Mouse (Mus musculus) lung, adult 2 months (tissue): ENCODE results near the gene Gemin7.

Source experiments
- CTCF ChIP-seq: fragments of 200-500 bp; IDR thresholded peaks from 2 replicates; pipeline ENCODE4 v1.5.1; 2011; ENCODE audit warnings: mild to moderate bottlenecking, low read length, control low read depth; ENCODE audit not compliant: insufficient read depth
- POLR2A ChIP-seq: fragments of 200-500 bp; IDR thresholded peaks from 2 replicates; pipeline ENCODE4 v1.6.1; 2011; ENCODE audit warnings: low read depth, mild to moderate bottlenecking, control low read depth, low read length, borderline replicate concordance; ENCODE audit errors: extremely low read depth

DNA sequence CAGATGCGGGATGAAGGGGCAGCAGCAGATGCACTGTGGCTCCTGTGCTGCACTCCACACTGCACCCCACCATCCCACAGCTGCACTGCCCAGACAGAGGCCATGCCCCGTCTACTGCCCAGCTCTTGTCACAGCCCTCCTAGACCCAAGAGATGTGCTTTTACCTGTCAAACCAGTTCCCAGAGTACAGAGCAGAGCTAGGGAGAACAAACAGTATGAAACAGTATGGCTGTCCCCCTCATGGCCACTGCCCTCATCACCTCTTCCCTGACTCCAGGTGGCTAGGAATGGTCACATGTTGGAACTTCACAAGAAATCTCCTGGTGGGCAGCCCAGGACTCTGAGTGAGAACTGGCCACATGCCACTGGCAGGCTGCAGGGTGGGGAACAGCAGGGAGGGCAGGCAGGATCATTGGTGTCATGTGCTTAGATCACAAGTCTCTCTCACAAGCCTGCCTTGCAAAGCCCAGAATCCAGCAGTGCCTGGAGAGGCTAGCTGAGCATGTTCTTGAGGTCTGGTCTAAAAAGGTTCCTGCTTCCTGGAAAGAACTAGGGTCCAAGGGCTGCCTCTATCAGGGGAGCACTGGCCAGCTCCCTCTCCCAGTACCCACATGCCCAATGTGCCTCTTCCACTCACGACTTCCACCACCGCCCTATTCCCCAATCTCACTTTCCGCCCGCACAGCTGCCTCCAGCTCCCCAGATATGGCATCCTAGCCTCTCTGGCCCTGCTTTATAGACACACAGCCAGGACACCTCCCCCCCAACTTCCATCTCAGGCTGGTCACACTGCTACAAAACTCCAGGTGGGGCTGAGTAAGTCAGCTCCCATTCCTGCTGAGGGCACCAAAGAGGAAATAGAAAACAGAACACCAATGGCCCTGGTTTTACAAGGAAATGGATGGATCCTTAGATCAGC, 19.2 kb downstream of the Gemin7 start:
- TF ChIP-seq CTCF (no peak), POLR2A (no peak)
